Mouse (Mus musculus) lung, adult 2 months (tissue): ENCODE results near the gene Kcns1.

ENCODE experiments used
- CTCF ChIP-seq: fragments of 200-500 bp; IDR thresholded peaks from 2 replicates; pipeline ENCODE4 v1.5.1; 2011; ENCODE audit warnings: mild to moderate bottlenecking, low read length, control low read depth; ENCODE audit not compliant: insufficient read depth
- POLR2A ChIP-seq: fragments of 200-500 bp; IDR thresholded peaks from 2 replicates; pipeline ENCODE4 v1.6.1; 2011; ENCODE audit warnings: low read depth, mild to moderate bottlenecking, control low read depth, low read length, borderline replicate concordance; ENCODE audit errors: extremely low read depth

- TF ChIP-seq POLR2A (no peak), CTCF (no peak)
Observed at GRCm38 (mm10) chr2:164131586-164131985, 39.3 kb downstream of the Kcns1 start.
